Mouse (Mus musculus): ENCODE measurements around the gene Gucy2c.

- TF ChIP-seq HCFC1 (IDR thresholded peaks at IDR 0.05; ENCODE audit: borderline replicate concordance, insufficient read depth, low read length) (no peak), MAFK (IDR thresholded peaks at IDR 0.05; ENCODE audit: insufficient read depth, low read depth, low read length) (no peak), ZC3H11A (IDR thresholded peaks at IDR 0.05; ENCODE audit: borderline replicate concordance, low read depth, low read length) (no peak), ZNF384 (IDR thresholded peaks at IDR 0.05; ENCODE audit: low read depth, low read length) (no peak)
Measured at GRCm38 (mm10) chr6:136795850-136796249, 14.3 kb upstream of the Gucy2c start.
